Mouse (Mus musculus) olfactory bulb, adult 2 months (tissue): ENCODE data around the gene Dirc2.

Source experiments
- CTCF ChIP-seq: fragments of 200-500 bp; IDR thresholded peaks from 2 replicates; pipeline ENCODE4 v1.5.1; 2012; ENCODE audit warnings: low read depth, mild to moderate bottlenecking, low read length, moderate library complexity; ENCODE audit not compliant: insufficient read depth
- POLR2A ChIP-seq: fragments of 200-500 bp; IDR thresholded peaks from 2 replicates; pipeline ENCODE4 v1.6.1; 2012; ENCODE audit warnings: mild to moderate bottlenecking, low read depth, low read length, moderate library complexity; ENCODE audit not compliant: insufficient read depth

GRCm38 (mm10) chr16:35678476-35678875, 90.7 kb downstream of the Dirc2 start:
- TF ChIP-seq CTCF (no peak), POLR2A (no peak)
